Mouse (Mus musculus): ENCODE data around the gene Rph3al. TPM values are rescaled to one million over a fixed set of nuclear protein-coding genes. Genes with fewer than 3 reads are reported as not detected.

The Rph3al gene
- total RNA-seq, 1 experiment from 2014 or later, result 10.7 TPM

GRCm38 (mm10) chr11:75861653-75862052 is 76.6 kb downstream of the Rph3al start:
- DNase-seq, result no peak

- no peak for DNase-seq
Observed at GRCm38 (mm10) chr11:75861213-75861612, 77.0 kb downstream of the Rph3al start.

GRCm38 (mm10) chr11:75859460-75859859 is 78.8 kb downstream of the Rph3al start:
- DNase-seq, result peak; percentile 62

- DNase-seq, result no peak
Observed at GRCm38 (mm10) chr11:75858975-75859374, 79.3 kb downstream of the Rph3al start.

GRCm38 (mm10) chr11:75857781-75858180 is 80.4 kb downstream of the Rph3al start:
- DNase-seq, result no peak

- DNase-seq, result no peak
Observed at GRCm38 (mm10) chr11:75854327-75854726, 83.9 kb downstream of the Rph3al start.

- DNase-seq, result no peak
Observed at GRCm38 (mm10) chr11:75853067-75853636, 85.1 kb downstream of the Rph3al start.

- peak; percentile 52 for DNase-seq
Observed at GRCm38 (mm10) chr11:75852485-75852884, 85.7 kb downstream of the Rph3al start.

GRCm38 (mm10) chr11:75849552-75849951 is 88.7 kb downstream of the Rph3al start:
- DNase-seq, result no peak

GRCm38 (mm10) chr11:75846589-75846988 is 91.6 kb downstream of the Rph3al start:
- DNase-seq, result peak; percentile 75

- no peak for DNase-seq
Observed at GRCm38 (mm10) chr11:75845675-75846074, 92.6 kb downstream of the Rph3al start.

- no peak for DNase-seq
Observed at GRCm38 (mm10) chr11:75842904-75843619, 95.2 kb downstream of the Rph3al start.

- peak; percentile 17 for DNase-seq
Observed at GRCm38 (mm10) chr11:75841503-75841902, 96.7 kb downstream of the Rph3al start.

GRCm38 (mm10) chr11:75839536-75840430 is 98.4 kb downstream of the Rph3al start:
- no peak for DNase-seq

- DNase-seq, result no peak
Observed at GRCm38 (mm10) chr11:75838861-75839426, 99.3 kb downstream of the Rph3al start.

- DNase-seq, result no peak
Observed at GRCm38 (mm10) chr11:75836240-75836610, 102.0 kb downstream of the Rph3al start.

GRCm38 (mm10) chr11:75835587-75836239 is 102.5 kb downstream of the Rph3al start:
- DNase-seq, result no peak

- DNase-seq, result no peak
Observed at GRCm38 (mm10) chr11:75833081-75833480, 105.1 kb downstream of the Rph3al start.

GRCm38 (mm10) chr11:75830386-75830785 is 107.8 kb downstream of the Rph3al start:
- DNase-seq, result no peak

GRCm38 (mm10) chr11:75827414-75827813 is 110.8 kb downstream of the Rph3al start:
- no peak for DNase-seq

- peak; percentile 77 for DNase-seq
Observed at GRCm38 (mm10) chr11:75823506-75823905, 114.7 kb downstream of the Rph3al start.

- peak; percentile 66 for DNase-seq
Observed at GRCm38 (mm10) chr11:75813085-75813484, 125.1 kb downstream of the Rph3al start.
